Mouse (Mus musculus): Measurements from ENCODE around the gene Sf3b2. TPM values are rescaled to one million over a fixed set of nuclear protein-coding genes. Genes with fewer than 3 reads are reported as not detected.

The Sf3b2 gene
- polyA plus RNA-seq, 1 experiment from 2014 or later, result 103 TPM

GRCm38 (mm10) chr19:5306968-5307734, 11.9 kb upstream of the Sf3b2 start:
- Histone ChIP-seq H3K9ac (ENCODE audit: low read depth, low read length) (no peak overlapping the region), H3K36me3 (ENCODE audit: control insufficient read depth, insufficient read depth) (no peaks in the 10 kb centered on the region), H3K4me2 (ENCODE audit: low read depth, low read length) (peak overlapping the region; percentile 30), H3K9me3 (replicated peaks; ENCODE audit: control insufficient read depth, low read length) (no peaks in the 10 kb centered on the region), H3K27me3 (ENCODE audit: control insufficient read depth, insufficient read depth, low read depth, low read length) (peaks cover 17% of the 10 kb centered on the region), H3K27ac (ENCODE audit: low read length) (no peak overlapping the region), H3K4me1 (ENCODE audit: control insufficient read depth, low read depth, low read length) (no peaks in the 10 kb centered on the region; the same call in 1 of the 2 replicates), H3K4me3 (ENCODE audit: low read depth, low read length) (peak overlapping the region; percentile 9)
- ATAC-seq (ENCODE audit: low read depth), result no peak
- WGBS (ENCODE audit: insufficient replicate concordance), result 35% methylated on average over 97 of the region's 98 CpGs

- no peak overlapping the region for H3K9ac ChIP-seq (ENCODE audit: low read depth, low read length)
- no peak for ATAC-seq (ENCODE audit: low read depth)
- 67% methylated on average over 6 of the region's 6 CpGs for WGBS (ENCODE audit: insufficient replicate concordance)
- H3K27ac ChIP-seq (ENCODE audit: low read length), result no peak overlapping the region
- H3K4me3 ChIP-seq (ENCODE audit: low read depth, low read length), result no peak overlapping the region
- H3K4me2 ChIP-seq (ENCODE audit: low read depth, low read length), result no peak overlapping the region
- H3K9me3 ChIP-seq (replicated peaks; ENCODE audit: control insufficient read depth, low read length), result no peaks in the 10 kb centered on the region
- H3K36me3 ChIP-seq (ENCODE audit: control insufficient read depth, insufficient read depth), result no peaks in the 10 kb centered on the region
- H3K4me1 ChIP-seq (ENCODE audit: control insufficient read depth, low read depth, low read length), result no peaks in the 10 kb centered on the region; the same call in 1 of the 2 replicates
- peaks cover 17% of the 10 kb centered on the region for H3K27me3 ChIP-seq (ENCODE audit: control insufficient read depth, insufficient read depth, low read depth, low read length)
Measured at GRCm38 (mm10) chr19:5306279-5306678, 11.0 kb upstream of the Sf3b2 start.

- H3K4me1 ChIP-seq (ENCODE audit: control insufficient read depth, low read depth, low read length), result no peaks in the 10 kb centered on the region; the same call in 1 of the 2 replicates
- H3K27me3 ChIP-seq (ENCODE audit: control insufficient read depth, insufficient read depth, low read depth, low read length), result peaks cover 23% of the 10 kb centered on the region
- H3K9me3 ChIP-seq (replicated peaks; ENCODE audit: control insufficient read depth, low read length), result no peaks in the 10 kb centered on the region
- H3K4me2 ChIP-seq (ENCODE audit: low read depth, low read length), result no peak overlapping the region
- no peak overlapping the region for H3K27ac ChIP-seq (ENCODE audit: low read length)
- H3K9ac ChIP-seq (ENCODE audit: low read depth, low read length), result no peak overlapping the region
- WGBS (ENCODE audit: insufficient replicate concordance), result 6% methylated on average over 4 of the region's 4 CpGs
- H3K4me3 ChIP-seq (ENCODE audit: low read depth, low read length), result no peak overlapping the region
- no peak for ATAC-seq (ENCODE audit: low read depth)
- no peaks in the 10 kb centered on the region for H3K36me3 ChIP-seq (ENCODE audit: control insufficient read depth, insufficient read depth)
Measured at GRCm38 (mm10) chr19:5302455-5302854, 7.2 kb upstream of the Sf3b2 start.

GRCm38 (mm10) chr19:5300588-5300987, 5.3 kb upstream of the Sf3b2 start:
- no peak for ATAC-seq (ENCODE audit: low read depth)

DNA sequence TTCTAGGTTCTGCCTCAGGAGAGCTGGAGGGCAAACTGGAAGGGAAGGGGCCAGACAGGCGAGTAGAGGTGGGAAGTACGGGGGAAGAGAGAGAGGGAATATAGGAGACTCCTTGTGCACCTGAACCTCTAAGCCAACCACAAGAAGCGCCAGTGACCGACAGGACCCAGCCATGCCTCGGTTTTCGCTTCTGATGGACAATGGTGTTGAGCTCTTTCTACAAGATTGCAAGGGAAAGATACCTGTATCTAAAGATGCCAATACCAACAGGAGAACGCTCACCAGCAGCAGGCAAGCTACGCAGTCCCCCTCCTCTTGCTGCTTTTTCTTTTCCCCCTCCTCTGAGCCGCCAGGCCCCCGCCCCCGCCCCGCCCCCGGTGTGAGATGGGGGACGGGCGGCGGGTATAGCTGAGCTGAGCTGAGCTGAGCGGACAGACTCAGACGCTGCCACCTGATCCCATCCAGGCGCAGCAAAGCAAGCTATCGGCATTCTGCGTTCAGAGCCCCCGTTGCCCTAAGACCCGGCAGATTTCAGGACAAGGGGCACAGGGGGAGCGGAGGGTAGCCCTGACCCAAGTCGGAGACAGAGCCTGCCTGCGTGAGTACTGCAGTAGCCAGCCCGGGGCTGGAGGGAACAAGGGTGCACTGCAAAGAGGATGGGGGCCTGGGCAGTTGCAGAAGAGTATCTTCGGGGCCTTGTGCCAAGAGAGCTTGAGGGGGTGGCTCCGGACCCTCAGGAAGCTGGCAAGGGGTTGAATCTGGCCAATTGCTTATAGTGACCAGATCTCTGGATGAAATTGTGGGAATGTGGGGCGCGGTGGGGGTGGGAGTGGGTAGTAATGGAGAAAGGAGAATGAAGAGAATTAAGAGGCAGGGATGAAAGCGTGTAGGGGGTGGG, 2.9 kb upstream of the Sf3b2 start, which contains the start of gene Gal3st3:
Gal3st3 (plus strand) TSS at position 429 of the 898 bp plus-strand sequence.
- Histone ChIP-seq H3K9me3 (replicated peaks; ENCODE audit: control insufficient read depth, low read length) (no peaks in the 10 kb centered on the region), H3K9ac (ENCODE audit: low read depth, low read length) (0 out of 2 replicates have a peak within 1 kb of the TSS, but pooled peaks have one; percentile 13)
- 23% methylated on average over 32 of the region's 32 CpGs for WGBS (ENCODE audit: insufficient replicate concordance)

More at GRCm38 (mm10) chr19:5300588-5300987, 5.3 kb upstream of the Sf3b2 start:
- Histone ChIP-seq H3K36me3 (ENCODE audit: control insufficient read depth, insufficient read depth) (no peaks in the 10 kb centered on the region), H3K4me3 (ENCODE audit: low read depth, low read length) (no peak overlapping the region), H3K9me3 (replicated peaks; ENCODE audit: control insufficient read depth, low read length) (no peaks in the 10 kb centered on the region), H3K4me1 (ENCODE audit: control insufficient read depth, low read depth, low read length) (peaks cover 7% of the 10 kb centered on the region), H3K9ac (ENCODE audit: low read depth, low read length) (no peak overlapping the region), H3K27me3 (ENCODE audit: control insufficient read depth, insufficient read depth, low read depth, low read length) (peaks cover 16% of the 10 kb centered on the region), H3K4me2 (ENCODE audit: low read depth, low read length) (no peak overlapping the region), H3K27ac (ENCODE audit: low read length) (no peak overlapping the region)
- WGBS (ENCODE audit: insufficient replicate concordance), result 64% methylated on average over 6 of the region's 6 CpGs

DNA sequence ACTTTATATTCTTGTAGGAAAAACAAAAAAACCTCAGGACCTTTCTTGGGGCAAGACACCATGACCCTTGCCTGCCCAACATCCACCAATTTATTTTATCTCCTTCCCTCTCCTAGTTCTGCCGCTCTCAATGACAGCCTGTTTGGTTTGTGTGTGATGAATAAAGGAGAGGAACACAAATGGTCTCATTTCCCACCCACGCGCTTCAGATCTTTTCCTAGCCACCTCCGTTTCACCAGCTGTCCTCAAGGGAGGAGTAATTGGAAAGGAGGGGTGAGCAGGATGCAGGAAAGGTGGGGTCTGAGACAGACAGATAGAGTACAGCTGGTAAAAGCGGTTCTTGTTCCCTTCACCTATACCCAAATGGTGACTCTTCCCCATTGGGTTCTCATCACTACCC, 1.4 kb upstream of the Sf3b2 start:
- 68% methylated on average over 5 of the region's 5 CpGs for WGBS (ENCODE audit: insufficient replicate concordance)
- H3K9ac ChIP-seq (ENCODE audit: low read depth, low read length), result no peak overlapping the region
- H3K4me1 ChIP-seq (ENCODE audit: control insufficient read depth, low read depth, low read length), result peaks cover 18% of the 10 kb centered on the region
- no peaks in the 10 kb centered on the region for H3K9me3 ChIP-seq (replicated peaks; ENCODE audit: control insufficient read depth, low read length)
- no peak for ATAC-seq (ENCODE audit: low read depth)
- H3K4me2 ChIP-seq (ENCODE audit: low read depth, low read length), result no peak overlapping the region
- no peak overlapping the region for H3K4me3 ChIP-seq (ENCODE audit: low read depth, low read length)
- H3K27ac ChIP-seq (ENCODE audit: low read length), result no peak overlapping the region
- H3K36me3 ChIP-seq (ENCODE audit: control insufficient read depth, insufficient read depth), result peaks cover 15% of the 10 kb centered on the region
- H3K27me3 ChIP-seq (ENCODE audit: control insufficient read depth, insufficient read depth, low read depth, low read length), result peaks cover 16% of the 10 kb centered on the region

More for the DNA sequence above, 2.9 kb upstream of the Sf3b2 start, which contains the start of gene Gal3st3:
- H3K4me3 ChIP-seq (ENCODE audit: low read depth, low read length), result no peak within 1 kb of the TSS
- no peak within 1 kb of the TSS for H3K27ac ChIP-seq (ENCODE audit: low read length)
- H3K36me3 ChIP-seq (ENCODE audit: control insufficient read depth, insufficient read depth), result peaks cover 3% of the 10 kb centered on the region
- no peak for ATAC-seq (ENCODE audit: low read depth)
- H3K4me2 ChIP-seq (ENCODE audit: low read depth, low read length), result 0 out of 2 replicates have a peak within 1 kb of the TSS, but pooled peaks have one; percentile 21
- H3K4me1 ChIP-seq (ENCODE audit: control insufficient read depth, low read depth, low read length), result peaks cover 18% of the 10 kb centered on the region
- H3K27me3 ChIP-seq (ENCODE audit: control insufficient read depth, insufficient read depth, low read depth, low read length), result peaks cover 16% of the 10 kb centered on the region

DNA sequence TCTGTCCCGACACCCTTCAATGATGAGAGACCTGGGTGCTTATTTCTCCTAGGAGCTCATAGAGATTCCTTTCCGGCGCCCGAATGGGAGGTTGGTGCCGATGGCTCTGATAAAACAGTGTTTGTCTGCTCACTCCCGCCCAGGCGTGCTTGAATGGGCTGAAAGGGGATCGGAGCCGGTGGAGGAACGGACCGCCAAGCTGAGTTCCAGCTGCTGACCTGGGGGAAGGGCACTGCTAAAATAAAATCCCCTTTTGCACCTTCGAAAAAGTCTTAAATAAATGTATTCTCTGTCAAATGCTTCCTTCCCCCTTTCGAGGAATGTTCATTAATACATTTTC, 451 bp upstream of the Sf3b2 start:
- H3K4me2 ChIP-seq (ENCODE audit: low read depth, low read length), result peak overlapping the region; percentile 64
- H3K4me3 ChIP-seq (ENCODE audit: low read depth, low read length), result peak overlapping the region; percentile 98
- H3K27ac ChIP-seq (ENCODE audit: low read length), result peak overlapping the region; percentile 58
- peaks cover 19% of the 10 kb centered on the region for H3K36me3 ChIP-seq (ENCODE audit: control insufficient read depth, insufficient read depth)
- no peaks in the 10 kb centered on the region for H3K9me3 ChIP-seq (replicated peaks; ENCODE audit: control insufficient read depth, low read length)
- peak; percentile 41 for ATAC-seq (ENCODE audit: low read depth)
- peak overlapping the region; percentile 55 for H3K9ac ChIP-seq (ENCODE audit: low read depth, low read length)
- H3K4me1 ChIP-seq (ENCODE audit: control insufficient read depth, low read depth, low read length), result peaks cover 18% of the 10 kb centered on the region
- H3K27me3 ChIP-seq (ENCODE audit: control insufficient read depth, insufficient read depth, low read depth, low read length), result peaks cover 16% of the 10 kb centered on the region
- 3% methylated on average over 13 of the region's 13 CpGs for WGBS (ENCODE audit: insufficient replicate concordance)

GRCm38 (mm10) chr19:5278381-5278780, 16.9 kb downstream of the Sf3b2 start:
- H3K4me2 ChIP-seq (ENCODE audit: low read depth, low read length), result no peak overlapping the region
- no peak overlapping the region for H3K4me3 ChIP-seq (ENCODE audit: low read depth, low read length)
- H3K27me3 ChIP-seq (ENCODE audit: control insufficient read depth, insufficient read depth, low read depth, low read length), result no peaks in the 10 kb centered on the region
- 63% methylated on average over 8 of the region's 8 CpGs for WGBS (ENCODE audit: insufficient replicate concordance)
- H3K4me1 ChIP-seq (ENCODE audit: control insufficient read depth, low read depth, low read length), result peaks cover 11% of the 10 kb centered on the region
- no peaks in the 10 kb centered on the region for H3K9me3 ChIP-seq (replicated peaks; ENCODE audit: control insufficient read depth, low read length)
- H3K36me3 ChIP-seq (ENCODE audit: control insufficient read depth, insufficient read depth), result peaks cover 49% of the 10 kb centered on the region
- ATAC-seq (ENCODE audit: low read depth), result no peak
- H3K9ac ChIP-seq (ENCODE audit: low read depth, low read length), result no peak overlapping the region
- H3K27ac ChIP-seq (ENCODE audit: low read length), result no peak overlapping the region

Measured in liver, embryonic 16.5 days (tissue).